Mouse (Mus musculus): ENCODE measurements around the gene Dhx38.

Gene Dhx38

GRCm38 (mm10) chr8:109565498-109566333 is at the start of gene Dhx38, which contains the start of gene Txnl4b:
TSS of gene Dhx38 (minus strand) at chr8:109565861.
TSS of gene Txnl4b (plus strand) at chr8:109565892.
- peaks cover 48% of the 10 kb centered on the region for H3K36me3 ChIP-seq (ENCODE audit: insufficient read depth, low read length)
- H3K4me3 ChIP-seq (replicated peaks; ENCODE audit: low read length) = peak within 1 kb of the TSS; percentile 97
- TF ChIP-seq NANOG (IDR thresholded peaks at IDR 0.05; ENCODE audit: borderline replicate concordance, low read length) (no peak), CTCF (conservative IDR thresholded peaks at IDR 0.05; ENCODE audit: low read length) (no peak), POU5F1 (IDR thresholded peaks at IDR 0.05; ENCODE audit: borderline replicate concordance, low read length) (no peak)
- H3K9me3 ChIP-seq (ENCODE audit: low read length) = no peaks in the 10 kb centered on the region
- H3K4me1 ChIP-seq (replicated peaks; ENCODE audit: low read depth, low read length) = peaks cover 19% of the 10 kb centered on the region
- H3K27me3 ChIP-seq (ENCODE audit: insufficient read depth, low read length) = no peaks in the 10 kb centered on the region

GRCm38 (mm10) chr8:109614243-109615210 is 48.9 kb upstream of the Dhx38 start, which contains the start of gene Pkd1l3:
TSS of gene Pkd1l3 (plus strand) at chr8:109614517.
- Histone ChIP-seq H3K4me1 (replicated peaks; ENCODE audit: low read depth, low read length) (peaks cover 9% of the 10 kb centered on the region), H3K27me3 (ENCODE audit: insufficient read depth, low read length) (0 out of 2 replicates have a peak, but pooled peaks cover 7% of the 10 kb centered on the region), H3K9me3 (ENCODE audit: low read length) (peaks cover 2% of the 10 kb centered on the region; the same call in 1 of the 2 replicates), H3K36me3 (ENCODE audit: insufficient read depth, low read length) (no peaks in the 10 kb centered on the region), H3K4me3 (replicated peaks; ENCODE audit: low read length) (peak within 1 kb of the TSS; percentile 60)
- TF ChIP-seq CTCF (conservative IDR thresholded peaks at IDR 0.05; ENCODE audit: low read length) (peak; percentile 37), POU5F1 (IDR thresholded peaks at IDR 0.05; ENCODE audit: borderline replicate concordance, low read length) (no peak)

DNA sequence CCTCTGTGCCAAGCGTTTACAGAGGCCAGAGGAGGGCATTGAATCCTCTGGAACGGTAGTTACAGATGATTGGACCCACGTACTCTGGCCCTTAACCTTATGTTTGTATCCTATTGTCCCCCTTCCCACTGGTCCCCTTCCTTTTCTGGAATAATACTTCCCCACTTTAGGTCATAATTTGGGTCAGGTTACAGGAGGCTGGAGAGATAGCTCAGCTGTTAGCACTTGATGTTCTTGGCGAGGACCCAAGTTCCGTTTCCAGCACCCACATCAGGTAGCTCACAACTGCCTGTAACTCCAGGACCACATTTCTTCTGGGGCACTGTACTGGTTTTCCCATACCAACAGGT is 43.5 kb upstream of the Dhx38 start:
- H3K4me1 ChIP-seq (replicated peaks; ENCODE audit: low read depth, low read length) = peaks cover 19% of the 10 kb centered on the region
- H3K36me3 ChIP-seq (ENCODE audit: insufficient read depth, low read length) = peaks cover 24% of the 10 kb centered on the region
- TF ChIP-seq CTCF (conservative IDR thresholded peaks at IDR 0.05; ENCODE audit: low read length) = no peak
- TF ChIP-seq NANOG (IDR thresholded peaks at IDR 0.05; ENCODE audit: borderline replicate concordance, low read length) = no peak
- no peak for TF ChIP-seq POU5F1 (IDR thresholded peaks at IDR 0.05; ENCODE audit: borderline replicate concordance, low read length)
- H3K27me3 ChIP-seq (ENCODE audit: insufficient read depth, low read length) = 0 out of 2 replicates have a peak, but pooled peaks cover 2% of the 10 kb centered on the region
- H3K4me3 ChIP-seq (replicated peaks; ENCODE audit: low read length) = peak overlapping the region; percentile 92
- no peaks in the 10 kb centered on the region for H3K9me3 ChIP-seq (ENCODE audit: low read length)

DNA sequence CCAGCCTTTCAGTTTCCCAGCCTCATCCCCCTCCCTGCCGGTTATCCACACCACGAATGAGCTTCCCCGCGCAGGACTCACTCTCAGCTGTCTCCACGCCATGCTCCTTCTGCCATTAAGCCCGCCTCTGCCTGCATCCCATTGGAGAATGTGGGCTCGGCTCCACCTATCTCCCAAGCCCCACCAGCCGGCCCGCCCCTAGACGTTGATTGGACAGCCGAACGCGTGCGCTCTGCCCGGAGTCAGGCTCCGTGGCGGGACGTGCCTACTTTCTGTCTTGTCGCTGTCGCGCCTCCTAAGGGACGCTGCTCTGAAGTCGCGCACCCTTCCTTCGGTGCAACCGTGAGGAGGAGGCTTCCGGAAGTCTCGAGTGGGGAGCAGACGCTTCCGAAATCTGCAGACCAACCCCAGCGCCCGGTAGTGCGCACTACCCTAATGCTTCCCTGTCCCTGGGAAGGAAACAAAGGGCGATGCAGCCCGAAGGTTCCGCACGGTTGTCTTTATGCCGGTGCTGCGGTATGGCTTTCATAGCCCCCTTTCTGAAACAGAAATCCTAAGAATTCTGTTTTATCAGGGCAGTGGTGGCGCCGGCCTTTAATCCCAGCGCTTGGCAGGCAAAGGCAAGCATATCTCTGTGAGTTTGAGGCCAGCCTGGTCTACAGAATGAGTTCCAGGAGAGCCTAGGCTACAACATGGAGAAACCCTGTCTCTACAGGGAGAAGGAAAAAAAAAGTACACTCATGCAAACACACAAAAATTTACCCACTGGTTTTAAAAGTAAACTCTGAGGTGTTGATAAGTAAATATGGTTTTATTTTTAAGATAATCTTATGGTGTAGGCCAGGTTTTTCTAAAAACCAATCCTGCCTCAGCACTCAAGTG is 42.9 kb upstream of the Dhx38 start, which contains the start of gene Dhodh:
Gene Dhodh (minus strand): TSS at position 403 of the 882 bp plus-strand sequence.
- TF ChIP-seq POU5F1 (IDR thresholded peaks at IDR 0.05; ENCODE audit: borderline replicate concordance, low read length) (no peak), NANOG (IDR thresholded peaks at IDR 0.05; ENCODE audit: borderline replicate concordance, low read length) (no peak), CTCF (conservative IDR thresholded peaks at IDR 0.05; ENCODE audit: low read length) (no peak)
- no peaks in the 10 kb centered on the region for H3K27me3 ChIP-seq (ENCODE audit: insufficient read depth, low read length)
- peaks cover 30% of the 10 kb centered on the region for H3K36me3 ChIP-seq (ENCODE audit: insufficient read depth, low read length)
- no peaks in the 10 kb centered on the region for H3K9me3 ChIP-seq (ENCODE audit: low read length)
- peaks cover 17% of the 10 kb centered on the region for H3K4me1 ChIP-seq (replicated peaks; ENCODE audit: low read depth, low read length)
- peak within 1 kb of the TSS; percentile 92 for H3K4me3 ChIP-seq (replicated peaks; ENCODE audit: low read length)

DNA sequence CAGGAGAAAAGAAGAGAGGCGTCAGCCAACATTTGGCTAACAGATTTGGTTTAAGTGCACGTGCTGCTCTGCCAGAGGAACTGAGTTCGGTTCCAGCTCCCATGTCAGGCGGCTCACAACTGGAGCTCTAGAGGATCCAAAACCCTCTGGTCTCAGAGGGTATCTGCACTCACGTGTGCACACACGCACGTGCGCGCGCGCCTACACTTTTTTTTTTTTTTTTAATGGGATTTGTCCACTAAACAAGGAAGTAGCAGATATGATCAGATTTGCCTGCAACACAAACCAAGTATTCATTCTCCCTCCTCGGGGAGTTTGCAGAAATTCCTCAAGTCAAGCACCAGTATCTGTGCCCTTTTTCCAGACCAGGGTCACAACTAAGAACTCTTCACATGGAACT is 42.0 kb upstream of the Dhx38 start:
- no peaks in the 10 kb centered on the region for H3K9me3 ChIP-seq (ENCODE audit: low read length)
- peaks cover 39% of the 10 kb centered on the region for H3K36me3 ChIP-seq (ENCODE audit: insufficient read depth, low read length)
- no peaks in the 10 kb centered on the region for H3K27me3 ChIP-seq (ENCODE audit: insufficient read depth, low read length)
- H3K4me1 ChIP-seq (replicated peaks; ENCODE audit: low read depth, low read length) = peaks cover 17% of the 10 kb centered on the region
- H3K4me3 ChIP-seq (replicated peaks; ENCODE audit: low read length) = peak overlapping the region; percentile 92
- TF ChIP-seq NANOG (IDR thresholded peaks at IDR 0.05; ENCODE audit: borderline replicate concordance, low read length) = no peak
- TF ChIP-seq POU5F1 (IDR thresholded peaks at IDR 0.05; ENCODE audit: borderline replicate concordance, low read length) = no peak
- no peak for TF ChIP-seq CTCF (conservative IDR thresholded peaks at IDR 0.05; ENCODE audit: low read length)

- Histone ChIP-seq H3K27me3 (ENCODE audit: insufficient read depth, low read length) (no peaks in the 10 kb centered on the region), H3K4me1 (replicated peaks; ENCODE audit: low read depth, low read length) (peaks cover 17% of the 10 kb centered on the region), H3K36me3 (ENCODE audit: insufficient read depth, low read length) (peaks cover 48% of the 10 kb centered on the region), H3K4me3 (replicated peaks; ENCODE audit: low read length) (no peak overlapping the region), H3K9me3 (ENCODE audit: low read length) (no peaks in the 10 kb centered on the region)
- no peak for TF ChIP-seq POU5F1 (IDR thresholded peaks at IDR 0.05; ENCODE audit: borderline replicate concordance, low read length)
Observed at GRCm38 (mm10) chr8:109606725-109607124, 41.1 kb upstream of the Dhx38 start.

GRCm38 (mm10) chr8:109595854-109596253 is 30.2 kb upstream of the Dhx38 start:
- H3K4me3 ChIP-seq (replicated peaks; ENCODE audit: low read length) = no peak overlapping the region
- H3K36me3 ChIP-seq (ENCODE audit: insufficient read depth, low read length) = peaks cover 90% of the 10 kb centered on the region
- H3K4me1 ChIP-seq (replicated peaks; ENCODE audit: low read depth, low read length) = peaks cover 32% of the 10 kb centered on the region
- H3K9me3 ChIP-seq (ENCODE audit: low read length) = no peaks in the 10 kb centered on the region
- H3K27me3 ChIP-seq (ENCODE audit: insufficient read depth, low read length) = no peaks in the 10 kb centered on the region
- TF ChIP-seq NANOG (IDR thresholded peaks at IDR 0.05; ENCODE audit: borderline replicate concordance, low read length) (no peak), CTCF (conservative IDR thresholded peaks at IDR 0.05; ENCODE audit: low read length) (peak; percentile 100), POU5F1 (IDR thresholded peaks at IDR 0.05; ENCODE audit: borderline replicate concordance, low read length) (no peak)

Data from E14TG2a.4 (cell line).